Mouse (Mus musculus): Measurements from ENCODE around the gene Adamts15.

DNA sequence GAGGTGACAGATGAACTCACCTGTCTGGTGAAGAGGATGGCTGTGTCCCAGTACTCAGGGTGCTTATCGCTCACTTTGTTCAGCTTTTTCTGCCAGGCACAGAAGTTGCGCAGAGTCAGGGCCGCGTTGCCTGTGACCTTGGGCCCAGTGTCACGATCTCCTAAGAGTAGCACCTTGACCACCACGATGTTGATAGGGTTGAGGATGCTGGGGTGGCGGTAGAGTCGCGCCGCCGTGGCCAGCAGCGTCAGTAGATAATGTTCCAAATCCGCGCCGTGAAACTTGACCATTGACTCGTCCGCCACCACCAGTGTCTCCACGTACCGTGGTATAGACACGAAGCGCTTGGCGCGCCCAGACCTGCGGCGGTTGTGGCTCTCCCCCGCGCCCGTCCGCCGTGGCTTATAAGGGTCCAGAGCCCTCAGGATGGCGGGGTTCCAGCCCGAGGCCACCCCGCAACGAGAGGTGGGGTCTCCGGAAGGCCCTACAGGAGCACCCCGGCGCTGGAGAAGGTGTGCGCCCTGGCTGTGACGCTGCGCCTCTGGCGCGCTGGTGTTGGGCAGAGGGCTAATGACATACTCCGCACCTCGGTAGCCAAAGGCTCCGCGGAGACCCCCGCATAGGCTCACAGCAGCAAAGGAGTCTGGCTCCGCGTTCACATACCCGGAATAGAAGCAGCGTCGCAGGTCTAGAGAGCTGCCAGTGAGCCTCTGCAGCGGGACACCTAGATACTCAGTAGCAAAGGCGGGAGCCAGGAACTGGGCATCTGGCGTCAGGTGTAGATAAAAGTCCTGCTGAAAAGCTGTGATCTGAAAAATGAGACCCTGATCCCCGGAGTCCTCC, 770 bp downstream of the Adamts15 start:
- TF ChIP-seq CTCF (IDR thresholded peaks at IDR 0.05) = no peak
- no peak for TF ChIP-seq EP300 (IDR thresholded peaks at IDR 0.05)
